Mouse (Mus musculus) cerebellum, adult 18-20 months (tissue): Measurements from ENCODE around the gene Amd1.
A peak's percentile ranks its signal among the peaks of the same experiment; 100 is the strongest.

Experiments used
- DNase-seq, 2 experiments: peaks; one replicate each; pipeline ENCODE4 v3.0.0; 2021

The Amd1 gene

GRCm38 (mm10) chr10:40249625-40250024 is 52.4 kb downstream of the Amd1 start:
- DNase-seq: no peak

GRCm38 (mm10) chr10:40247166-40247716 is 54.7 kb downstream of the Amd1 start:
- peak in 1 of 2 experiments; percentile 9 for DNase-seq

- peak; percentile 84 to 85 for DNase-seq
These were observed 55.4 kb downstream of the Amd1 start, which contains the start of gene Rpf2 for GRCm38 (mm10) chr10:40246374-40247165. TSS of gene Rpf2 (minus strand) at chr10:40247036.

- no peak for DNase-seq
These were observed 64.2 kb downstream of the Amd1 start for GRCm38 (mm10) chr10:40237826-40238225.
